Mouse (Mus musculus) small intestine, adult 2 months (tissue): ENCODE results near the gene Ints11. TPM values are rescaled to one million over a fixed set of nuclear protein-coding genes. Genes with fewer than 3 reads are reported as not detected.

Source experiments
- H3K27ac ChIP-seq: fragments of 200-500 bp; 2 replicates; pipeline ENCODE4 v1.5.1; 2012; ENCODE audit warnings: low read depth, low read length, control low read depth, inconsistent platforms; ENCODE audit not compliant: insufficient read depth
- H3K27me3 ChIP-seq: fragments of 200-500 bp; 2 replicates; pipeline ENCODE4 v1.6.1; 2012; ENCODE audit warnings: mild to moderate bottlenecking, moderate library complexity, low read length, inconsistent platforms; ENCODE audit not compliant: control insufficient read depth, insufficient read depth
- H3K36me3 ChIP-seq: fragments of 200-500 bp; 2 replicates; pipeline ENCODE4 v1.6.1; 2012; ENCODE audit warnings: mild to moderate bottlenecking, low read length, control low read depth, inconsistent platforms; ENCODE audit not compliant: control insufficient read depth, insufficient read depth
- H3K4me1 ChIP-seq: fragments of 200-500 bp; 2 replicates; pipeline ENCODE4 v1.6.1; 2012; ENCODE audit warnings: low read length, inconsistent platforms, mixed read lengths; ENCODE audit not compliant: control insufficient read depth, insufficient read depth, insufficient read length
- H3K4me3 ChIP-seq: fragments of 200-500 bp; 2 replicates; pipeline ENCODE4 v1.5.1; 2012; ENCODE audit warnings: low read depth, mild to moderate bottlenecking, control low read depth, inconsistent platforms, low read length, moderate library complexity
- CTCF ChIP-seq: fragments of 200-500 bp; IDR thresholded peaks from 2 replicates; pipeline ENCODE4 v1.5.1; 2012; ENCODE audit warnings: low read depth, mild to moderate bottlenecking, control low read depth, inconsistent platforms, low read length, moderate library complexity, mixed read lengths; ENCODE audit not compliant: insufficient replicate concordance, insufficient read length; ENCODE audit errors: extremely low read depth
- POLR2A ChIP-seq: fragments of 200-500 bp; IDR thresholded peaks from 2 replicates; pipeline ENCODE4 v1.6.1; 2012; ENCODE audit warnings: low read depth, mild to moderate bottlenecking, control low read depth, inconsistent platforms, low read length, moderate library complexity
- WGBS: fragments of 180-500 bp; shearing (Covaris S2); methylation state at CpG from one replicate; pipeline ENCODE4 v1.1.7; 2018; 5-methylcytosine and 5-hydroxymethylcytosine counted together
- polyA plus RNA-seq: library from polyadenylated mRNA; depleted of rRNA; stranded (reverse); fragments of >200 nt; gene quantifications from 2 replicates; pipeline ENCODE4 v1.2.3, GENCODE M21; 2012; rRNA removed

Ints11 gene
- polyA plus RNA-seq, 1 experiment: 26.0 TPM

- Histone ChIP-seq H3K27ac (no peak overlapping the region), H3K36me3 (peaks cover 14% of the 10 kb centered on the region), H3K4me1 (no peaks in the 10 kb centered on the region), H3K4me3 (no peak overlapping the region), H3K27me3 (no peaks in the 10 kb centered on the region)
- 76% methylated on average over 11 of the region's 11 CpGs for WGBS
- TF ChIP-seq POLR2A: no peak
- no peak for TF ChIP-seq CTCF
Observed at GRCm38 (mm10) chr4:155907003-155907402, 37.7 kb downstream of the Ints11 start.

GRCm38 (mm10) chr4:155908281-155908680 lies 38.9 kb downstream of the Ints11 start:
- 71% methylated on average over 7 of the region's 7 CpGs for WGBS
- Histone ChIP-seq H3K4me3 (no peak overlapping the region), H3K36me3 (peaks cover 6% of the 10 kb centered on the region), H3K27me3 (no peaks in the 10 kb centered on the region), H3K4me1 (no peaks in the 10 kb centered on the region), H3K27ac (no peak overlapping the region)
- TF ChIP-seq POLR2A: no peak
- no peak for TF ChIP-seq CTCF

- Histone ChIP-seq H3K27ac (no peak overlapping the region), H3K4me3 (no peak overlapping the region), H3K36me3 (peaks cover 3% of the 10 kb centered on the region), H3K27me3 (no peaks in the 10 kb centered on the region), H3K4me1 (no peaks in the 10 kb centered on the region)
- WGBS: 76% methylated on average over 4 of the region's 4 CpGs
- TF ChIP-seq CTCF: no peak
- no peak for TF ChIP-seq POLR2A
Observed at GRCm38 (mm10) chr4:155908751-155909150, 39.4 kb downstream of the Ints11 start.

GRCm38 (mm10) chr4:155932031-155932430 lies 62.7 kb downstream of the Ints11 start:
- H3K27ac ChIP-seq: no peak overlapping the region
- no peaks in the 10 kb centered on the region for H3K36me3 ChIP-seq
- 33% methylated on average over 1 of the region's 1 CpGs for WGBS
- no peak overlapping the region for H3K4me3 ChIP-seq
- H3K27me3 ChIP-seq: peaks cover 2% of the 10 kb centered on the region; the same call in 1 of the 2 replicates
- no peak for TF ChIP-seq POLR2A
- H3K4me1 ChIP-seq: no peaks in the 10 kb centered on the region

Other genes starting within 250 kb of the Ints11 start
- gene Cdk11b, start 244.7 kb upstream of the Ints11 start, polyA plus RNA-seq: 24.6 and 51.4 TPM in 2 replicates
- not detected in 2 replicates for gene Gm10563, start 224.1 kb upstream of the Ints11 start, polyA plus RNA-seq
- gene Mmp23, start 216.2 kb upstream of the Ints11 start, polyA plus RNA-seq: 32.6 and 55.1 TPM in 2 replicates
- gene Mib2, start 200.3 kb upstream of the Ints11 start, polyA plus RNA-seq: 46.3 and 85.4 TPM in 2 replicates
- gene Fndc10, start 175.2 kb upstream of the Ints11 start, polyA plus RNA-seq: 12.5 and 24.0 TPM in 2 replicates
- gene Ssu72, start 164.7 kb upstream of the Ints11 start, polyA plus RNA-seq: 87.2 and 140 TPM in 2 replicates
- gene Tmem240, start 134.7 kb upstream of the Ints11 start, polyA plus RNA-seq: 0.53 and 0.80 TPM in 2 replicates
- 57.3 and 65.5 TPM in 2 replicates for gene Atad3a, start 108.5 kb upstream of the Ints11 start, polyA plus RNA-seq
- 18.5 and 125 TPM in 2 replicates for gene Vwa1, start 94.8 kb upstream of the Ints11 start, polyA plus RNA-seq
- gene Tmem88b, start 83.7 kb upstream of the Ints11 start, polyA plus RNA-seq: 0.63 and 2.6 TPM in 2 replicates
- not detected in 2 replicates for gene Ankrd65, start 79.1 kb upstream of the Ints11 start, polyA plus RNA-seq
- 34.5 and 36.4 TPM in 2 replicates for gene Mrpl20, start 66.7 kb upstream of the Ints11 start, polyA plus RNA-seq
- gene Ccnl2, start 57.1 kb upstream of the Ints11 start, polyA plus RNA-seq: 20.5 and 31.3 TPM in 2 replicates
- 113 and 159 TPM in 2 replicates for gene Aurkaip1, start 38.3 kb upstream of the Ints11 start, polyA plus RNA-seq
- 67.9 and 98.1 TPM in 2 replicates for gene Mxra8, start 29.9 kb upstream of the Ints11 start, polyA plus RNA-seq
- gene Dvl1, start 22.1 kb upstream of the Ints11 start, polyA plus RNA-seq: 111 and 153 TPM in 2 replicates
- gene Tas1r3, start 6.2 kb upstream of the Ints11 start, polyA plus RNA-seq: 1.0 and 1.8 TPM in 2 replicates
- 65.7 and 69.1 TPM in 2 replicates for gene Cptp, start 106 bp upstream of the Ints11 start, polyA plus RNA-seq
- 25.2 and 30.8 TPM in 2 replicates for gene Pusl1, start 22.2 kb downstream of the Ints11 start, polyA plus RNA-seq
- 11.1 and 15.9 TPM in 2 replicates for gene Acap3, start 22.3 kb downstream of the Ints11 start, polyA plus RNA-seq
- 73.5 and 206 TPM in 2 replicates for gene Ube2j2, start 74.3 kb downstream of the Ints11 start, polyA plus RNA-seq
- 47.8 and 186 TPM in 2 replicates for gene C1qtnf12, start 92.8 kb downstream of the Ints11 start, polyA plus RNA-seq
- 5.5 and 7.4 TPM in 2 replicates for gene B3galt6, start 123.1 kb downstream of the Ints11 start, polyA plus RNA-seq
- 44.0 and 80.5 TPM in 2 replicates for gene Sdf4, start 123.3 kb downstream of the Ints11 start, polyA plus RNA-seq
- 2.1 and 6.3 TPM in 2 replicates for gene Tnfrsf4, start 144.3 kb downstream of the Ints11 start, polyA plus RNA-seq
- gene Tnfrsf18, start 156.6 kb downstream of the Ints11 start, polyA plus RNA-seq: 3.9 and 6.1 TPM in 2 replicates
- gene Ttll10, start 189.9 kb downstream of the Ints11 start, polyA plus RNA-seq: 5.2 and 9.1 TPM in 2 replicates
- 7.4 and 8.3 TPM in 2 replicates for gene 9430015G10Rik, start 240.4 kb downstream of the Ints11 start, polyA plus RNA-seq